16 mouse cellular contexts compared by ENCODE assay signal in genomic region chr12:107093326-107093725, GRCm38 (mm10).
DNase-seq lines count a peak whose midpoint lies in the region; ATAC-seq lines count a peak whose summit lies in the region.
"Had no signal": no experiment of that assay in that cellular context is flagged by ENCODE, and none has a peak within 500 bp of the region (broad histone marks: within the 10 kb centered on the region; RNA-seq: fewer than 3 reads in every experiment).

No protein-coding gene starts in this region.

- no peaks in the 10 kb centered on the region for H3K4me1 ChIP-seq in heart, embryonic 10.5 days
- H3K4me1 ChIP-seq: embryonic facial prominence, embryonic 12.5 days; limb, embryonic 13.5 days; neural tube, embryonic 15.5 days had no signal

- peak; percentile 58 for DNase-seq in layer of hippocampus, adult 11-12 months (ENCODE audit: low spot score)
- DNase-seq in layer of hippocampus, adult 9-10 months (ENCODE audit: low spot score) = no peak
- DNase-seq in layer of hippocampus, adult 18-20 months (ENCODE audit: low spot score in 2 of 2) = peak; percentile 56 to 82
- DNase-seq in left cerebral cortex, postnatal 25 days (ENCODE audit: low spot score in 2 of 2) = peak; percentile 41 to 86
- no peak for DNase-seq in adipocyte (ENCODE audit: low spot score)
- no peak for DNase-seq in kidney, postnatal 10 days
- no peak for DNase-seq in heart, embryonic 10.5 days (ENCODE audit: low spot score)
- DNase-seq: gastrocnemius, postnatal 36 days; heart, postnatal 36 days; midbrain, embryonic 14.5 days; thymus, postnatal 4 days had no signal

- no peak overlapping the region for H3K4me3 ChIP-seq in heart, embryonic 10.5 days
- H3K4me3 ChIP-seq: embryonic facial prominence, embryonic 12.5 days; limb, embryonic 13.5 days; neural tube, embryonic 15.5 days had no signal

- 82% methylated on average over 13 of the region's 13 CpGs for WGBS in heart, embryonic 10.5 days

- no peaks in the 10 kb centered on the region for H3K27me3 ChIP-seq in heart, embryonic 10.5 days (ENCODE audit: insufficient read depth, poor library complexity, severe bottlenecking)
- H3K27me3 ChIP-seq: embryonic facial prominence, embryonic 12.5 days; neural tube, embryonic 15.5 days had no signal

- no peak for ATAC-seq in CD4-positive, CD25-positive, alpha-beta regulatory T cell, adult 4 months
- ATAC-seq: intestine, embryonic 16.5 days had no signal

- no peak overlapping the region for H3K27ac ChIP-seq in heart, embryonic 10.5 days
- H3K27ac ChIP-seq: embryonic facial prominence, embryonic 12.5 days; limb, embryonic 13.5 days; neural tube, embryonic 15.5 days had no signal

- intact Hi-C loops in left cerebral cortex, postnatal 25 days (cut with DNase I) = loop anchor here (10.0 kb wide), 1 partner anchor 901 kb away; no protein-coding TSS in a partner anchor

- H3K9me3 ChIP-seq in heart, embryonic 10.5 days = no peaks in the 10 kb centered on the region
- H3K9me3 ChIP-seq: embryonic facial prominence, embryonic 12.5 days; limb, embryonic 13.5 days; neural tube, embryonic 15.5 days had no signal

- no peaks in the 10 kb centered on the region for H3K36me3 ChIP-seq in heart, embryonic 10.5 days
- H3K36me3 ChIP-seq: embryonic facial prominence, embryonic 12.5 days; limb, embryonic 13.5 days; neural tube, embryonic 15.5 days had no signal

Comparison
In these comparisons a context has a peak if more than half of its experiments do, and no peak if none do; other contexts are left out.
1. DNase-seq: peak in layer of hippocampus, adult 11-12 months (single experiment), layer of hippocampus, adult 18-20 months (2 of 2) and left cerebral cortex, postnatal 25 days (2 of 2); none in layer of hippocampus, adult 9-10 months (single experiment), adipocyte (single experiment), kidney, postnatal 10 days (single experiment) and heart, embryonic 10.5 days (single experiment).